Mouse (Mus musculus) embryonic stem cell, embryonic (primary cell): Measurements from ENCODE around the gene Taar8a.

Experiments
- CTCF ChIA-PET, 4 experiments: fragments of 300-600 bp in 2 of 4; fragments of 350-600 bp in 2 of 4; sonication (Branson Sonifier 250); formaldehyde crosslinking; loops; one replicate each; lab custom pipeline; 2022; ENCODE audit warnings: inconsistent platforms in 2 of 4; lab: Charles Lee
- POLR2A ChIA-PET, 4 experiments: fragments of 300-600 bp in 2 of 4; fragments of 350-600 bp in 2 of 4; sonication (Branson Sonifier 250); formaldehyde crosslinking; loops; one replicate each; lab custom pipeline; 2022; ENCODE audit warnings: antibody characterized with exemption in 4 of 4, inconsistent platforms in 1 of 4; lab: Charles Lee

The Taar8a gene

DNA sequence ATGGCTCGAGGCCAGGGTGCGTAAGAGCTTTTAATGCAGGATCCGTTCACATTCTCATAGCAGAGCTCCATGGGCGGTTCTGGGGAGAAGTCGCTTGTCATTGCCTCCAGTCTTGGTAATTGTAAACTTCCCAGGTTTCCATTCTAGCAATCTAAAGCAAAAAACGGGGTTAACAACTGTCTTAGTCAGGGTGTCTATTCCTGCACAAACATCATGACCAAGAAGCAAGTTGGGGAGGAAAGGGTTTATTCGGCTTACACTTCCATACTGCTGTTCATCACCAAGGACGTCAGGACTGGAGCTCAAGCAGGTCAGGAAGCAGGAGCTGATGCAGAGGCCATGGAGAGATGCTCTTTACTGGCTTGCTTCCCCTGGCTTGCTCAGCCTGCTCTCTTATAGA, 33.1 kb downstream of the Taar8a start, which contains the start of gene Taar9:
TSS of gene Taar9 (minus strand) at position 101 of the 400 bp plus-strand sequence.
- POLR2A ChIA-PET: interaction anchor here in 1 of 4 experiments (0.6 kb wide), 1 partner anchor 1011 kb away, joined by 3 read pairs; no protein-coding TSS in a partner anchor
- CTCF ChIA-PET: interaction anchor here in 1 of 4 experiments (2.3 kb wide), 1 partner anchor 22 kb away, joined by 10 read pairs; no protein-coding TSS in a partner anchor

DNA sequence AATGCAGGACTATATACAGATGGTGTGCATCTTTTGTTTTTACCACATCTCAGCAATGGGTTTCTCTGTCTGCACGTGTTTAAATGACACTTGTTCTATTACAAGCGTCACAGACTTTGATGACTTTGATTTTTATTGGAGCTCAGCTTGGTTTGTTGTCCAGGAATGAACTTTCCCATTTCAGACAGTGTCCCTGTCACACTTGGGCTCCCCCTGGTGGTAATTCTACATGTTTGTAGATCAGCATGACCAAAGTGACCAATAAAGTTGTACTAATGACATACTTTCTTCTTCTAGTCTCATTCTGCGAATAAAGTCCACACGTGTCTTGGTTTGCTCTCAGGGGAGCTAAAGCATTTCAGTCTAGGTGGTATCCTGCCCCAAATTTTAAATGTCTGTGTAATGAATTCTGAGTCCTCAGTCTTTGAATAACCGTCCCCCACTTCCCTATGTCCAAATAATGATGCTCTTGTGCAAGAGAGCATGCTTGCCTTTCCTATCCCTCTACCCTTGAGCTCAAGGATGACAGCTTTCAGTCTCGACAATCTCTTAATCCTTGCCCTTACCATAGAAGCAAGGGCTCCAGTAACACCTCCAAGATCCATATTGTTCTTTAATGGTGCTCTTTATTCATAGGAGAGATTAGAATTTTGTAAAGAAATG, 34.9 kb downstream of the Taar8a start:
- CTCF ChIA-PET: interaction anchor here (0.6 to 2.4 kb wide), 11 partner anchors 20 to 831 kb away, joined by 3 to 10 read pairs (median 4); partner anchors contain the start of gene Taar7e (in 1 of the 4)
- POLR2A ChIA-PET: interaction anchor here in 1 of 4 experiments (1.2 kb wide), 1 partner anchor 22 kb away, joined by 4 read pairs; no protein-coding TSS in a partner anchor
